Mouse (Mus musculus): ENCODE measurements around the gene Dnah14.

DNA sequence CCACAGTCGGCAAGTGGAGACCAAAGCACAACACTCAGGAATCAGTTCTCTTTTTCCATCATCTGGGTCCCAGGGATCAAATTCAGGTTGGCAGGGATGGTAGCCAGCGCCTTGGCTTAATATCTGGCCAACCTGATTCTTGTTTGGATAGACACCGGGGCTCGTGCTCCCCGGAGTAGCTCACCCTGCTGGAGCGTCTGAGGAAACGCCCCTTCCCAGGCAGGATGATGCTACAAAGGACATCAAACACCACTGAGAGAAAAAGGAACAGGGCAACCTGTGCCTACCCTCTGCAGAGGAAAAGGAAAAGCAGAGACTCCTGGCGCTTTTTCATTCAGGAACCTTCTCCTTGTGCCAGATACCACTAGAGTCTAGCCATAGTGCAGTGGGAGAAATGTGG, 287.1 kb downstream of the Dnah14 start:
- no peak for TF ChIP-seq NELFE (IDR thresholded peaks at IDR 0.05; ENCODE audit: low read depth, low read length)
- TF ChIP-seq POLR2A (IDR thresholded peaks at IDR 0.05; ENCODE audit: low read depth, low read length), result no peak
- TF ChIP-seq RAD21 (IDR thresholded peaks at IDR 0.05; ENCODE audit: low read depth, low read length), result no peak
- TF ChIP-seq SMC3 (IDR thresholded peaks at IDR 0.05; ENCODE audit: low read depth, low read length), result no peak
- TF ChIP-seq CTCF (conservative IDR thresholded peaks at IDR 0.05 in 1 of 2, IDR thresholded peaks at IDR 0.05 in 1 of 2; ENCODE audit: low read depth in 2 of 2, low read length in 2 of 2), result no peak
- no peak for TF ChIP-seq MYC (IDR thresholded peaks at IDR 0.05; ENCODE audit: low read depth, low read length)
- no peak for TF ChIP-seq MAZ (IDR thresholded peaks at IDR 0.05; ENCODE audit: low read depth, low read length)
- TF ChIP-seq EP300 (IDR thresholded peaks at IDR 0.05; ENCODE audit: low read length), result no peak
- TF ChIP-seq BHLHE40 (IDR thresholded peaks at IDR 0.05; ENCODE audit: low read depth, low read length), result no peak

Measured in CH12.LX (cell line).